Mouse (Mus musculus) embryo, embryonic 9.5 days (tissue): ENCODE measurements around the gene Dixdc1.

ENCODE experiments used
- DNase-seq: peaks from one replicate; pipeline ENCODE4 v3.0.0-alpha.2; 2017; ENCODE audit errors: extremely low spot score

The Dixdc1 gene

GRCm38 (mm10) chr9:50738914-50739870, at the start of gene Dixdc1:
Gene Dixdc1, minus strand, starts transcription at chr9:50739517.
- peak; percentile 95 for DNase-seq

GRCm38 (mm10) chr9:50782155-50782554, 42.8 kb upstream of the Dixdc1 start:
- peak; percentile 36 for DNase-seq

- DNase-seq = no peak
These were observed 36.9 kb upstream of the Dixdc1 start for GRCm38 (mm10) chr9:50776162-50776760.

- DNase-seq = no peak
These were observed 36.4 kb upstream of the Dixdc1 start for GRCm38 (mm10) chr9:50775662-50776126.

GRCm38 (mm10) chr9:50774991-50775612, 35.8 kb upstream of the Dixdc1 start, which contains the start of the genes Alg9 and 1110032A03Rik:
Gene Alg9, plus strand, starts transcription at chr9:50775019.
Gene 1110032A03Rik, minus strand, starts transcription at chr9:50775520.
- peak; percentile 89 for DNase-seq

GRCm38 (mm10) chr9:50774026-50774462, 34.7 kb upstream of the Dixdc1 start:
- DNase-seq = no peak

- DNase-seq = no peak
These were observed 30.7 kb upstream of the Dixdc1 start for GRCm38 (mm10) chr9:50770011-50770410.

GRCm38 (mm10) chr9:50768107-50769002, 29.0 kb upstream of the Dixdc1 start, which contains the start of gene Fdxacb1:
Gene Fdxacb1, plus strand, starts transcription at chr9:50768236.
- peak; percentile 98 for DNase-seq

GRCm38 (mm10) chr9:50767531-50768106, 28.3 kb upstream of the Dixdc1 start:
- DNase-seq = no peak

GRCm38 (mm10) chr9:50763331-50763730, 24.0 kb upstream of the Dixdc1 start:
- DNase-seq = no peak

GRCm38 (mm10) chr9:50761520-50762243, 22.4 kb upstream of the Dixdc1 start:
- no peak for DNase-seq

GRCm38 (mm10) chr9:50756711-50757110, 17.4 kb upstream of the Dixdc1 start:
- no peak for DNase-seq

- DNase-seq = no peak
These were observed 14.6 kb upstream of the Dixdc1 start for GRCm38 (mm10) chr9:50753947-50754346.

- DNase-seq = peak; percentile 28
These were observed 13.7 kb upstream of the Dixdc1 start for GRCm38 (mm10) chr9:50752784-50753615.

GRCm38 (mm10) chr9:50752054-50752602, 12.8 kb upstream of the Dixdc1 start, which contains the start of gene Hspb2:
Gene Hspb2, minus strand, starts transcription at chr9:50752354.
- no peak for DNase-seq

GRCm38 (mm10) chr9:50751323-50751722, 12.0 kb upstream of the Dixdc1 start, which contains the start of gene Cryab:
Gene Cryab, plus strand, starts transcription at chr9:50751325.
- no peak for DNase-seq

- DNase-seq = no peak
These were observed 11.4 kb upstream of the Dixdc1 start for GRCm38 (mm10) chr9:50750706-50751105.

- DNase-seq = peak; percentile 47
These were observed 6.9 kb upstream of the Dixdc1 start, which contains the start of gene 2310030G06Rik for GRCm38 (mm10) chr9:50746214-50746677. Gene 2310030G06Rik, minus strand, starts transcription at chr9:50746536.
